Mouse (Mus musculus): ENCODE results near the gene Snx29.
A peak's percentile ranks its signal among the peaks of the same experiment; 100 is the strongest.
"Not testable (repeated sequence)": the region's sequence is repeated elsewhere in the genome, so short reads cannot be mapped to it uniquely, and the experiment has no call there.

The Snx29 gene

GRCm38 (mm10) chr16:11448696-11449095 is 126.0 kb downstream of the Snx29 start:
- DNase-seq (ENCODE audit: low spot score in 2 of 2): not testable (repeated sequence)

DNA sequence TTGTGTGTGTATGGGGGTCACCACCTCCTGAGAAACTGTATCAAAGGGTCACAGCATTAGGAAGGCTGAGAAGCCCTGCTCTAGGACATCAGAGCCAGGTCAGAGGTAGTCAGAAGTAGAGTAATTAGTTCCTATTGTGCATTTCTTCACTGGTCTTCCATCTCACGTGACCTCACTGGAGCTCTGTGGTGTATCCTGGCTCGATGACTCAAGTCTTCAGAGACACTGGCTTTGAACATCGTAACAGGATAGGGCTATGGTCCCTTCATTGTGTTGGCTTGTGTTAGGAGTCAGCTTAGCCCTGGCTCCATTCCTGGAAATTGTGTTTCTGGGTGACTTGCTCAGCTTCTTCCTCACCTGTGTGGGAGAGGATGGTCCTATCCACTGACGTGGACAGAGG is 126.6 kb downstream of the Snx29 start:
- DNase-seq (ENCODE audit: low spot score in 2 of 2): no peak

GRCm38 (mm10) chr16:11450626-11451025 is 127.9 kb downstream of the Snx29 start:
- DNase-seq (ENCODE audit: low spot score in 2 of 2): no peak

DNA sequence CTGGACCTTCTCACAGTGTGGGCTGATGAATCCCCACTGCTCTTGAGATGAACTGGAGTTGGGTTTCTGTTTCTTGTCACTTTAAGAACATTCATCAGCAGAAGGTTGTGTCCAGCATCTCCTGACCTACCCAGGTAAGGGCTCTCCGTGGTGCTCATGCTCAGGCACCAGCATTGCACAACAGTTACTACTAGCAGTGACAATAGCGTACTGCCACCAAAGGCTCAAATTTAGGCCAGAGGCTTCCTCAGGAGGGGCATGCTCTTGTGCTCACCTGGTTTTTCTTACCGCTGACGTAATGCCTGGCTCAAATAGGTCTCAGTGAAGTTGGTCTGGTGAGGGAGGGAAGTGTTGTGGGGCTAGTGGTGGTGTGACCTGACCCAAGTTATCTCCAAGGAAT is 132.2 kb downstream of the Snx29 start:
- DNase-seq (ENCODE audit: low spot score in 2 of 2): no peak

- peak in 1 of 2 experiments; percentile 41 for DNase-seq (ENCODE audit: low spot score in 2 of 2)
Observed at GRCm38 (mm10) chr16:11455545-11456140, 132.9 kb downstream of the Snx29 start.

DNA sequence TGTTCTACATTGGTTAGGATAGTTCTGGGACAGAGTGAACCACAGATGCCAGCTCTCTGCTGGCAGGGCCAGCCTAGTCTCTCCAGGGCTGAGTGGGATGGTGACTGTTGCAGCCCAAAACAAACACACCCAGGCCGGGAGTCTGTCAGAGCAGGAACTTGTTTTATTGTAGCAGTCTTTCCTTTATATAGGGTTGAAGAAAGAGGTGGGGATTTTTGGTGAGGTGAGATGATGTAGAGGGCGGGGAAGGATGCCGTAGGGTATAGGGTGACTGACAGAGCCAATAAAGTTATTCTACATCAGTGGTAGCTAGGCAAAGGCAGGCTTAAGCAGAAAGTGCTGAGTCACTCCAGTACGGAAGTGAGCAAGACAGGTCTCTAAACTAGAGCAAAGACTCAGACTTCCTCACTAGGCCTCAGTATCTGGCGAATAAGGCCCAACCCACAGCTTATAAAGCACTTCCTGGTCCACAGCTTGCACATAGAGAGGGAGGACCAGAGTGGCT is 133.5 kb downstream of the Snx29 start:
- peak in 1 of 2 experiments; percentile 26 for DNase-seq (ENCODE audit: low spot score in 2 of 2)

DNA sequence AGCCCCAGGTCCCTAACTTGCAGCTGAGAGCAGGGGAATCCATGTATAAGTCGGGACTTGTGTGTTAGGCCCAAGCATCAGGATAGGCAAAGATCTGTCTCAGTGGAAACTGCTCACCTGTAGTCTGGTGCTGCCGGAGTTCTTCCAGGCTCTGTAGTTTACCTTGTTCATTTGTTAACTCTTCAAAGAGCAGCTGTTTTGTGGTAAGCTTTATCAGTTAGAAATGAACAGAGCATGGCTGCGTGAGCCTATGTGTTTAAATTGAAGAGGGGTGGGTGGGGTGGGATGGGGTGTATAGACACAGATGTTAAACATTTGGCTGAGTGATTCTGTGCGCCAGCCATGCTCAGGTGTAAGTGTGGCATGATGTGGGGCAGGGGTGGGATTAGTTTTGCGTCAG is 134.4 kb downstream of the Snx29 start:
- DNase-seq (ENCODE audit: low spot score in 2 of 2): no peak

DNA sequence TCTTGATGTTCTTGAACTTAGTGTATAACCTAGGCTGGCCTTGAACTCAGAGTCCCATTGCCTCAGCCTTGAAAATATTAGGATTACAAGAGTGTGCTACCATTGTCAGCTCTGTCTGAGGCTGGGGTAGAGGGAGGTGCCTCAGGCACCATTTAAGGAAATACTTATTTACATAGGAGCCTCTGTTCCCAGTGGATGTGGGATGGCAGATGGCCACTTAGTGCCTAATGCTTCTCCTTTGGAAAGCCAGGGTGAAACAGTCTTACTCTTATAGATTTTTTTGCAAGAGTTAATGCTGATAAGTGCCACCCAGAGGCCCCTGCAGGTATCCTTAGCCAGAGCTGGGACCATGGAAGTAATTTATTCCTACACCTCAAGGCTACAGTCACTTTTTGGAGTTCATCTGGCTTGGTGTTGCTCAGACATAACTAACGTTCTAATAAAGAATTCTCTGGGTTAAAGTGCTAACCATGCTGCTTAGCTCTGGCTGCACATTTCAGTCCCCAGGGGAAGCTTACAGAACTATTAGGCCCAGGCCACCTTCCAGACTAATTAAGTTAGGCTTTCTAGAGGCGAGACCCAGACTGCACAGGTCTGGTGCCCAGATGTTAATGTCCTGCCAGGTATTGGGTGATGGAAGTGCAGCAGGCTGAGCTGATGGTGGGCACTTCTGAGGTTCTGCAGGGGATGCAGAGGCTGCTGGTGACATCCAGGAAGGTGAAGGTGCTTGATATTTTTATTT is 135.1 kb downstream of the Snx29 start:
- DNase-seq (ENCODE audit: low spot score in 2 of 2): no peak

DNA sequence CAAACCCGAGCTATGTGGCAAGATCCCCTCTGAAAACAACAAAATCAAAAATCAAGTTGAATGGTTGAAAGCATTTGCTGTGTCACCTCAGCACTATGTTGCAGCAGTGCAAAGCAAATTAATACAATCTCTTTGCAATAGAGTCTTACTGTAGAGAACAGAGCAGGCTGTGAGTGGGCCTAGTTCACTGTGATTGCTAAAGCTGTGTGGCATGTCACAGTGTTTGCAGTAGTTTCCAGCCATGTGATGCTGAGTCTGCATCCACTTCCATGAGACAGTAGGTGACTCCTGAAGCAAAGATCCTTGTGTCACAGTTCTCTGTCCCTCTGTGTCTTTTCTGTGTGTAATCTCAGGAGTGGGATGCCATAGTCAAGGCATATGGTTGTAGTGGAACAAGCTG is 137.5 kb downstream of the Snx29 start:
- peak in 1 of 2 experiments; percentile 26 for DNase-seq (ENCODE audit: low spot score in 2 of 2)

DNA sequence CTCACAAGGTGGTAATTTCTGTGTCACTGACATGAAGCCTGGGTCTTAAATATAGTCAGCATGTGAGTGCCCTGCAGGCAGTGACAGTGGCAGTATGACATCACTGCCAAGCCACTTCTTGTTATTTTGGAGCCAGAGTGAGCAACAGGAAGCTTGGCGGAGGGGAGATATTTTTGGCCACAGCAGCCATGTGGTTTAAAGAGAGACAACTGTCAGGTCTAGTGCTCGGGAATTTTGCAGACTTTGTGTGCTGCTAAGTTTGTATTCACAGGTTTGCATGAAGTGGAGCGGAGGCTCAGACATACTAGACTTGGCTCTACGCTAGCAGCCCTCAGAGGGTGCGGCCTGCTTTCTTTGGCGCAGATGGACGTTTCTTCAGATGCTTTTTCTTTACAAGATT is 138.9 kb downstream of the Snx29 start:
- peak; percentile 79 to 81 for DNase-seq (ENCODE audit: low spot score in 2 of 2)

- peak; percentile 80 to 83 for DNase-seq (ENCODE audit: low spot score in 2 of 2)
Observed at GRCm38 (mm10) chr16:11468533-11469179, 145.9 kb downstream of the Snx29 start.

DNA sequence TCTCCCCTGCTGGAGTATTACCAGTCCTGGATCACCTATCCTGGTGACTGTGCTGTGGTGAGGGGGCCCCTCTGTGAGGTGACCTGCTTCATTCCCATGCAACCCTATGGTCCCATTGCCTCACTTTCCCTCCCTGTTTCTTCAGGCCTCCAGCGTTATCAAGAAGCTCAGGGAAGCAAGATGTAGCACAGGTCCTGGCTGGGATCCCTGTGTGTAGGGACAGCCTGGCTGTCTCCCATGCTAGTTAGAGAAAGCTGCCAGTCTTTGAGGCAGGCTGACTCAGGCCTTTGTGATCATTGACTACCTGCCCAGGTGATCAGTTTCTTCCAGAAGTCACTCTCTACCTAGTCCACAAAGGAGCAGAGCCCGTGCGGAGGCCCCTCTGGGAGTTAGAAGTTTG is 146.8 kb downstream of the Snx29 start:
- DNase-seq (ENCODE audit: low spot score in 2 of 2): no peak

DNA sequence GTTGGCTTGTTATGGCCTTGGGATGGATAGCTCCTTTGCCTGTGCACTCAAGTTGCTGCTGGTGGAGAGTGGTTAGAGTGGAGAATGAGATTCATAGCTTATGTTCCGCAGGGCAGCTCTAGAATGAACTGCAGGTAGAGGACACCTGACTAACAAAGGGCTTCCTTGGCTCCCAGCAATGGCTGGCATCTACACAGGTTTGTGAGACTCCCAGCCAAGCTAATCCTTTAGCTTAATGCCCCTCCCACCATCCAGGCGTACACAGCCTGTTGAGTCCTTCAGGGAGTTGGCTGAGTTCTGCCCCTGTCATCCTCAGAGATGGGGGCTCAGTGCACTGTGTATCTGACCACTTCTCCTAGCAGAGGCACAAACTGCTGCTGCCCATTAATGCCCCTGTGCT is 148.5 kb downstream of the Snx29 start:
- no peak for DNase-seq (ENCODE audit: low spot score in 2 of 2)

DNA sequence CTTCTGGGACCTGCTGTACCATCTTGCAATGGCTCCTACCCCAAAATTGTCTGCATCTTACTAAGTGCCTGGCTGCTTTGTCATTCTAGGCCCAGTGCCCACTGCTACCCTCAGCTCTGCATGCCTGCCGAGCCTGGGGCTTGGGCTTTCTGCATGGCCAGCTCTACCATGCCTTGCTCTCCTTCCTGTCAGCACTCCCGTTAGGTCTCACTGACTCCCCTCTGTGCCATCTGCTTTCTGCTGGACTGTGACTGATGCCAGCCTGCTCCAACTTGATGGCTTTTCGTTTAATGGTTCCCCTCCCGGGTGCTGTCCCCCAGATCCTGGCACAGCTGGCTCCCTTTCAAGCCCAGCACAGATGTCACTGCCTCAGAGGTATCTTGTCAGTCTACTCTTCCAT is 150.1 kb downstream of the Snx29 start:
- DNase-seq (ENCODE audit: low spot score in 2 of 2): no peak

DNA sequence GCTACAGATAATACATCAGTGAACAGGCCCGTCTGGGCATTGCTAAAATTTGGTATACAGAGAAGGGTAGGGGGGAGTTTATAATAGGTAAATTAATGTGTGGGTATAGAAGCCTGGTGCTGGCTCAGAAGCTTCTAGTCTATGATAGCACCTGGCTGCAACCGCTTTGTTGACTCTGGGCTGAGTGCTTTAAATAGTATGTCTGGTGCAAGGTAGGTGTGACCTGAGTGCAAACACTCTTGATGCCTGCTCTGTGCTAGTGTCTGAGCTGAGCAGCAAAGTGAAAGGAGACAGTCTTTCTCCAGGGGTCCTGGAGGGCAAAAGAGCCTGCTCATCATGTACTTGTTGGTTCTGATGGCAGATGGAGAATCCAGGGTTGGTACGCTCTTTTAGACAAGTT is 150.8 kb downstream of the Snx29 start:
- no peak for DNase-seq (ENCODE audit: low spot score in 2 of 2)

DNA sequence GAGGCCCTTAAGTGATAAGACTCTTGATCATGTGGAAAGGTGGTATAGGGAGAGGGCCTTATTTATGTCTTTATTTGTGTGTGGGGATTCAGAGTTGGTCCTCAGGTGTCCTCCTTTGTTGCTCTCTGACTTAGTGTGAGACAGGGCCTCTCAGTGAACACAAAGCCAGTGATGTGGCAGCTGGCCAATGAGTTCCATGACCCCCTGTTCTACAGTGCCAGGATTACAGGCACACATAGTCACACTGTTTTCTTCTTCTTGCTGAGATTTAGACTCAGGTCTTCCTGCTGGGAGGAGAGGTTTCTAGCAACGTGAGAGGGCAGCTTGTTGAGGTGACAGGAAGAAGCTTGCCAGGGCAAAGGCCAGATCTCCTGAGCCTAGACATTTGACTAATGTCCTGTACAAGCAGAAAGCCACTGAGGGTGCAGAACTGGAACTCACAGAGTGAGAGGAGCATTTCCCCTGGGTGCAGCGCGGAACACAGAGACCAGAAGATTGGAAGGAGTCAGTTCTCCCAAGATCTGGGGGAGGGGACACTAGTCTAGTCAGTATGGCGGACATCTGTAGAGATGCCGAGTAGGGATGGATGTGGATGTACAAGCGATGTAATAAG is 151.3 kb downstream of the Snx29 start:
- DNase-seq (ENCODE audit: low spot score in 2 of 2): no peak

DNA sequence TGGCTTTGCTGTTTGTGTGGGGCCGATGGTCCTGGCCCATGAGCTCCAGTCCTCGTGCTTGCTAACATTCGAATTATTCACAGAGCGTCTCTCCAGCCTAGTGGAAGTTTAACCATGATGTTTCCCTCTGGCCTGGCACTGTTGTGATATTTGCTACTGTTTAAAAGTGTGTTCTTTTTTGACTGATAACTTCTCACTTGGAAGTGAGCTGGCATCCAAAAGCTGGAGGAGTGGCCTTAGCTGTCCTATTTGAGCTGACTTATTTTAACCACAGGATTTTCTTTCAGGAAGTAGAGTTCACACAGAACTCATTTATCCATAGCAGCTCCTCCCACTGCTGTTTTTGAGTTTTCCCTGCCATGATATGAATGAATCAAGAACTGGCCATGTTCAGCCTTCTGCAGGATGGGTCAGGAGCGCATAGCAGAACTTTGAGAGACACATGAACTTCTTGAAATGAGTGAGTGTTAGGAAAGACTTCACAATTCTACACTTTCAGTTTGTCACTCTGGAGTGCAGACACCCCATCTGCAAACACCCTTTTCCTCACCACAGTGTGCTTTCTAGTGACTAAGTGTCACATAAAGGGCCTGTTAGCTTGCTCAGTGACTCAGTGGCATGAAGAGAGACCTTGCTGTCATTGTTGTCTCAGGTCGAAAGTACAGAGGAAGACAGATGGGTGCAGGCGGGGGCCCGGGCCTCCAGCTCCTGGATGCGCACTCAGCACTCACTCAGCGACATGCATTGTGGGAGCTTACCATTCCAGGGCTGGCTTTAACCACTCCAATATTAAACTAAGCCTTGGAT is 152.6 kb downstream of the Snx29 start:
- DNase-seq (ENCODE audit: low spot score in 2 of 2): no peak

GRCm38 (mm10) chr16:11476314-11476713 is 153.6 kb downstream of the Snx29 start:
- no peak for DNase-seq (ENCODE audit: low spot score in 2 of 2)

DNA sequence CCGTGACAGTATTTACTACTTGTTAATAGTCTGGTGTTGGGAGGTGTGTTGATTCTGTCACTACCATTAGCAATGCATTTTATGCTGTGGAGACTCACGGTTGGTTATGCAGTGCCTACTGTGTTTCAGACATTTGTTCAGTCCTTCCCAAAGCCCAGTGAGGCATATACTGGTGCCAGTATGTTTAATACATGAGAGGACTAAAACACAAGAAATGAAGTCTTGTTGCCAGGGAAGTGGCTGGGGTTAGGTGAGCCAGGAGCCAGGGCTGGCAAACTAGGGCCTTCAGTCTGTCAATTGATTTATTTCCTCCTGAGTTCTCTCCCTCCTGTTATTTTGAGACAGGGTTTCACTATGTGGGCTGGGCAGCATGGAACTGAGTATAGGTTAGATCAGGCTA is 154.3 kb downstream of the Snx29 start:
- DNase-seq (ENCODE audit: low spot score in 2 of 2): no peak

- no peak for DNase-seq (ENCODE audit: low spot score in 2 of 2)
Observed at GRCm38 (mm10) chr16:11477591-11477990, 154.9 kb downstream of the Snx29 start.

- no peak for DNase-seq (ENCODE audit: low spot score in 2 of 2)
Observed at GRCm38 (mm10) chr16:11479605-11480004, 156.9 kb downstream of the Snx29 start.

- no peak for DNase-seq (ENCODE audit: low spot score in 2 of 2)
Observed at GRCm38 (mm10) chr16:11482189-11482588, 159.5 kb downstream of the Snx29 start.
